Mouse (Mus musculus) liver, adult 2 months (tissue): Measurements from ENCODE around the gene Ino80b. TPM values are rescaled to one million over a fixed set of nuclear protein-coding genes. Genes with fewer than 3 reads are reported as not detected.

Source experiments
- DNase-seq: peaks from one replicate; pipeline ENCODE4 v3.0.0-alpha.2; 2011; ENCODE audit warnings: low read depth, low spot score; ENCODE audit errors: extremely low read depth
- H3K27ac ChIP-seq: fragments of 200-500 bp; replicated peaks from 2 replicates; pipeline ENCODE4 v1.5.1; 2012; ENCODE audit warnings: low read depth, mild to moderate bottlenecking, control low read depth, inconsistent platforms, low read length; ENCODE audit not compliant: insufficient read depth
- H3K27me3 ChIP-seq: fragments of 200-500 bp; 2 replicates; pipeline ENCODE4 v1.6.1; 2012; ENCODE audit warnings: mild to moderate bottlenecking, moderate library complexity, low read length, inconsistent platforms; ENCODE audit not compliant: control insufficient read depth, insufficient read depth
- H3K36me3 ChIP-seq: fragments of 200-500 bp; 2 replicates; pipeline ENCODE4 v1.6.1; 2012; ENCODE audit warnings: low read length, inconsistent platforms; ENCODE audit not compliant: control insufficient read depth, insufficient read depth
- H3K4me1 ChIP-seq: fragments of 200-500 bp; 2 replicates; pipeline ENCODE4 v1.6.1; 2011; ENCODE audit warnings: low read length; ENCODE audit not compliant: control insufficient read depth, insufficient read depth
- H3K4me3 ChIP-seq: fragments of 200-500 bp; 2 replicates; pipeline ENCODE4 v1.5.1; 2011; ENCODE audit warnings: low read depth, mild to moderate bottlenecking, control low read depth, low read length, moderate library complexity; ENCODE audit not compliant: insufficient read depth
- H3K79me2 ChIP-seq: fragments of 200-500 bp; 2 replicates; pipeline ENCODE4 v1.6.1; 2012; ENCODE audit warnings: inconsistent platforms, mild to moderate bottlenecking, low read length, moderate library complexity; ENCODE audit not compliant: control insufficient read depth, insufficient read depth
- H3K9ac ChIP-seq: fragments of 200-500 bp; 2 replicates; pipeline ENCODE4 v1.6.1; 2012; ENCODE audit warnings: low read depth, mild to moderate bottlenecking, control low read depth, inconsistent platforms, low read length
- CTCF ChIP-seq: fragments of 200-500 bp; IDR thresholded peaks from 2 replicates; pipeline ENCODE4 v1.5.1; 2011; ENCODE audit warnings: low read depth, low read length, control low read depth
- POLR2A ChIP-seq: fragments of 200-500 bp; IDR thresholded peaks from 2 replicates; pipeline ENCODE4 v1.6.1; 2011; ENCODE audit warnings: low read length, control low read depth; ENCODE audit not compliant: insufficient read depth; ENCODE audit errors: extremely low read depth
- WGBS: fragments of 180-500 bp; shearing (Covaris S2); methylation state at CpG from one replicate; pipeline ENCODE4 v1.1.7; 2018; 5-methylcytosine and 5-hydroxymethylcytosine counted together
- polyA plus RNA-seq: library from polyadenylated mRNA; depleted of rRNA; stranded (reverse); fragments of >200 nt; gene quantifications from 2 replicates; pipeline ENCODE4 v1.2.3, GENCODE M21; 2012
- total RNA-seq: library from RNA; depleted of rRNA; stranded (reverse); fragments of >200 nt; gene quantifications from 2 replicates; pipeline ENCODE4 v1.2.3, GENCODE M21; 2014

Gene Ino80b
- total and polyA plus RNA-seq, 2 experiments = 10.3 to 23.8 TPM

- H3K79me2 ChIP-seq = no peaks in the 10 kb centered on the region
- 75% methylated on average over 9 of the region's 9 CpGs for WGBS
- no peak for TF ChIP-seq POLR2A
- no peak for TF ChIP-seq CTCF
Observed at GRCm38 (mm10) chr6:83145805-83146204, 20.6 kb upstream of the Ino80b start.

GRCm38 (mm10) chr6:83145209-83145608 is 20.0 kb upstream of the Ino80b start:
- H3K79me2 ChIP-seq = no peaks in the 10 kb centered on the region
- no peaks in the 10 kb centered on the region for H3K27me3 ChIP-seq
- DNase-seq = no peak
- TF ChIP-seq POLR2A = no peak
- no peak for TF ChIP-seq CTCF
- H3K4me1 ChIP-seq = no peaks in the 10 kb centered on the region
- WGBS = 71% methylated on average over 2 of the region's 2 CpGs
- no peak overlapping the region for H3K27ac ChIP-seq
- H3K4me3 ChIP-seq = no peak overlapping the region
- H3K36me3 ChIP-seq = no peaks in the 10 kb centered on the region
- H3K9ac ChIP-seq = no peak overlapping the region

More at GRCm38 (mm10) chr6:83145805-83146204, 20.6 kb upstream of the Ino80b start:
- no peak for DNase-seq
- peak overlapping the region; percentile 45; the same call in 1 of the 2 replicates for H3K4me3 ChIP-seq
- no peak overlapping the region; the same call in 1 of the 2 replicates for H3K27ac ChIP-seq
- H3K9ac ChIP-seq = peak overlapping the region; percentile 23; the same call in 1 of the 2 replicates
- no peaks in the 10 kb centered on the region for H3K36me3 ChIP-seq
- H3K4me1 ChIP-seq = no peaks in the 10 kb centered on the region
- no peaks in the 10 kb centered on the region for H3K27me3 ChIP-seq

GRCm38 (mm10) chr6:83142886-83143285 is 17.7 kb upstream of the Ino80b start:
- Histone ChIP-seq H3K27me3 (no peaks in the 10 kb centered on the region), H3K36me3 (no peaks in the 10 kb centered on the region), H3K9ac (no peak overlapping the region), H3K4me3 (no peak overlapping the region), H3K4me1 (peaks cover 5% of the 10 kb centered on the region), H3K27ac (no peak overlapping the region), H3K79me2 (peaks cover 2% of the 10 kb centered on the region; the same call in 1 of the 2 replicates)
- TF ChIP-seq POLR2A = no peak
- no peak for TF ChIP-seq CTCF
- DNase-seq = no peak
- 91% methylated on average over 11 of the region's 11 CpGs for WGBS

GRCm38 (mm10) chr6:83142211-83142731 is 17.0 kb upstream of the Ino80b start:
- H3K9ac ChIP-seq = no peak overlapping the region
- TF ChIP-seq CTCF (no peak), POLR2A (no peak)
- no peak for DNase-seq
- H3K79me2 ChIP-seq = peaks cover 2% of the 10 kb centered on the region; the same call in 1 of the 2 replicates
- no peaks in the 10 kb centered on the region for H3K36me3 ChIP-seq
- 70% methylated on average over 41 of the region's 41 CpGs for WGBS
- no peak overlapping the region for H3K4me3 ChIP-seq
- no peaks in the 10 kb centered on the region for H3K27me3 ChIP-seq
- H3K27ac ChIP-seq = no peak overlapping the region
- H3K4me1 ChIP-seq = peaks cover 7% of the 10 kb centered on the region

GRCm38 (mm10) chr6:83141636-83142035 is 16.4 kb upstream of the Ino80b start:
- Histone ChIP-seq H3K36me3 (no peaks in the 10 kb centered on the region), H3K27me3 (no peaks in the 10 kb centered on the region), H3K4me3 (no peak overlapping the region), H3K79me2 (peaks cover 2% of the 10 kb centered on the region; the same call in 1 of the 2 replicates), H3K9ac (no peak overlapping the region), H3K27ac (no peak overlapping the region), H3K4me1 (peaks cover 7% of the 10 kb centered on the region)
- WGBS = 73% methylated on average over 4 of the region's 4 CpGs
- DNase-seq = no peak
- TF ChIP-seq CTCF = no peak
- TF ChIP-seq POLR2A = no peak

- H3K9ac ChIP-seq = no peak overlapping the region
- H3K4me1 ChIP-seq = peaks cover 12% of the 10 kb centered on the region
- TF ChIP-seq POLR2A = no peak
- no peak for TF ChIP-seq CTCF
- no peak overlapping the region for H3K27ac ChIP-seq
- H3K27me3 ChIP-seq = no peaks in the 10 kb centered on the region
- WGBS = 96% methylated on average over 8 of the region's 8 CpGs
- DNase-seq = no peak
- H3K36me3 ChIP-seq = no peaks in the 10 kb centered on the region
- peaks cover 2% of the 10 kb centered on the region; the same call in 1 of the 2 replicates for H3K79me2 ChIP-seq
- no peak overlapping the region for H3K4me3 ChIP-seq
Observed at GRCm38 (mm10) chr6:83140044-83140443, 14.8 kb upstream of the Ino80b start.
